Mouse (Mus musculus): ENCODE data around the gene Mocs3.
A peak's percentile ranks its signal among the peaks of the same experiment; 100 is the strongest.

Gene Mocs3

GRCm38 (mm10) chr2:168230026-168230728 lies at the start of gene Mocs3, which contains the start of the genes Gm20716 and Dpm1:
Gene Mocs3 (plus strand): TSS chr2:168230622.
Gene Gm20716 (minus strand): TSS chr2:168230364.
Gene Dpm1 (minus strand): TSS chr2:168230591.
- DNase-seq: peak; percentile 88 to 93

GRCm38 (mm10) chr2:168191856-168192255 lies 38.6 kb upstream of the Mocs3 start:
- DNase-seq: no peak

DNA sequence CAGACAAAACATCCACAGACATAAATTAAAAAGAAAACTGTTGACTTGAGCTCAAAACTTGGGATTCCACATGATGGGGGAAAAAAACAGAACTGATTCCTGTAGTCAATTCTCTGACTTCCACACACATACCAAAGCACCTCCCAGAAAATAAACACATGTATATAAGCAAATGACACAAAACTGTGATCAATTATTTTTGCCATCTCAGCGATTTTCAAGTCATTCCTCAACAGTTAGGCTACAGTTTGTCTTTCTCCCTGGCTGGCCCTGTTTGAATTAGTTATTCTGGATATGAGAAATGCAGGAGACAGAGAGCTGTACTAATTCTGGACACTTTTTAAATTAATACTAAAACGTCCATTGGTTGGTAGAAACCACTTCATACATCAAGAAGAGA lies 36.7 kb upstream of the Mocs3 start:
- DNase-seq: no peak

GRCm38 (mm10) chr2:168195721-168196120 lies 34.7 kb upstream of the Mocs3 start:
- DNase-seq: no peak

DNA sequence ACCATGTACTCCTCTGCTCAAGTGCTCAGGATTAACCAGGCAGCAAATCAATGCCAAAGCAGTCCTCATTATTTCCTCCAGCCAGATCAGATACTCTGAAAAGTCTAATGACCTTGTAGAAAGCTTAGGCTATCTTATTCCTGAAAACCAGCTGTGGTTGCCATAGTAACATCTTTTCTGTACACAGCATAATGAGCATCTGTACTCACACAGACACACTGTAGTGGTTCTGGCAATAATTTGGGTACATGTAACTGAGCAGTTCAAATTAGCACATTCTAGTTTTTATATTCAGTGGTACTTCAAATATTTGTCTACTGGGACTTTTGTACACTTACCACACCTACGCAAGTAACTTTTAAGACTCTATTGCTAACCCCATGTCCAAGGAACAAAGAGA lies 32.0 kb upstream of the Mocs3 start:
- DNase-seq: no peak

DNA sequence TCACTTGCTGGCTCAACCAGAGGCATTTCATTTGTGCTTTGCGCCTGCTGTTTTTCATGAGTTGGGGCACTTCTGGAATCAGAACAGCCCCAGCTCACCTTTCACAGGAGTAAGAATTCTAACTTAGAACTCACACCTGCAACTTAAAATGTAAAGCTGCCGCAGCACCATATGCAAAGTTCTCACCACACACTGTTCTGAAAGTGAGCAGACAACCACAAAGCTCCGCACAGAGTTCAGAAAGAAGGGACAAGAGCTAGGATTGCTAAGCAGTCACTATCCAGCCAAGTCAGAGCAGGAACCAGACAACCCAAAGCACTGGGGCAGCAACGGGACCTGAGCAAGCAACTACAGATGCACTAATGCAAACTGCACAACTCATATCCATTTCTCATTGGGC lies 30.9 kb upstream of the Mocs3 start:
- no peak for DNase-seq

- no peak for DNase-seq
Measured at GRCm38 (mm10) chr2:168200014-168200691, 30.3 kb upstream of the Mocs3 start.

DNA sequence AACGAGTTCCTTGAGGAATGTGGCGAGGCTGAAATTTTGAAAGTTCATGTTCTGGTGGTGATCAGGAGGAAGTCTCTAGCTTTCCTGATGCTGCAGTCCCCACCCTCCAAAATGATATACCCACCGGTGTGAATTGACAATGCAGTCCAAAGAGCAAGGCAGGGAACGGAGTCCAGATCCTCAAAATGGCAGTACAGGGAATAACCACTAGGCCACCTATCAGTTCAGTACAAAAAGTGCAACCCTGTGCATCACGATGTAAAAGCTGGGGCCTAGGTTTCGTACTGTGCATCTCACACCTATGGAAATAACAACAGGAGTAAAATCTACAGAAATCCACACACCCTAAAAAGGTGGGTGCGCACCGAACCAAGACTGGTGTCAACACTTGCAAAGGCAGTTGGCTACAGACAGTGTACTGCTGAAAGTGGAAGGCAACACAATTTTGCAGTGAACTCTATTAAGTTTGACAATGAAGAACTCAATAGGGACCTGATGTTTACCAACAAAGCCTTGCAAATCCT lies 25.9 kb upstream of the Mocs3 start:
- no peak for DNase-seq

DNA sequence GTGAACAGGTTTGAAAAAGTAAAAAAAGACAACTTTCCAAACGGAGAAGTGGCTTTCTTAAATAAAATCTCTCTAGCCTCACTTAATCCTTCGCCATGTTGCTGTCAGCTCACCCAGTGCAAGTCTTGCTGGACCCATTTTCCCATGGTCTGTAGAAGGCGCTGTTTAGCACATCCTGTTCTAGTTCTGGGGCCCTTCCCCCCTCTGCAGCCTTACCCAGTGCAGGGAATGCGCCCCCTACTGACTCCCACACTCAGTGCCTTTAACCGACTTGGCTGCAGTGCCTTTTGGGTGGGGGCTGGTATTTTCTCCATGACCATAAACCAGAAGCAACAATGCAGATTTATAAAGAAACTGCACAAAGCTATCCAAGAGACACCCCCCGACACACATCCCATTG lies 25.2 kb upstream of the Mocs3 start:
- DNase-seq: peak; percentile 80 to 91

DNA sequence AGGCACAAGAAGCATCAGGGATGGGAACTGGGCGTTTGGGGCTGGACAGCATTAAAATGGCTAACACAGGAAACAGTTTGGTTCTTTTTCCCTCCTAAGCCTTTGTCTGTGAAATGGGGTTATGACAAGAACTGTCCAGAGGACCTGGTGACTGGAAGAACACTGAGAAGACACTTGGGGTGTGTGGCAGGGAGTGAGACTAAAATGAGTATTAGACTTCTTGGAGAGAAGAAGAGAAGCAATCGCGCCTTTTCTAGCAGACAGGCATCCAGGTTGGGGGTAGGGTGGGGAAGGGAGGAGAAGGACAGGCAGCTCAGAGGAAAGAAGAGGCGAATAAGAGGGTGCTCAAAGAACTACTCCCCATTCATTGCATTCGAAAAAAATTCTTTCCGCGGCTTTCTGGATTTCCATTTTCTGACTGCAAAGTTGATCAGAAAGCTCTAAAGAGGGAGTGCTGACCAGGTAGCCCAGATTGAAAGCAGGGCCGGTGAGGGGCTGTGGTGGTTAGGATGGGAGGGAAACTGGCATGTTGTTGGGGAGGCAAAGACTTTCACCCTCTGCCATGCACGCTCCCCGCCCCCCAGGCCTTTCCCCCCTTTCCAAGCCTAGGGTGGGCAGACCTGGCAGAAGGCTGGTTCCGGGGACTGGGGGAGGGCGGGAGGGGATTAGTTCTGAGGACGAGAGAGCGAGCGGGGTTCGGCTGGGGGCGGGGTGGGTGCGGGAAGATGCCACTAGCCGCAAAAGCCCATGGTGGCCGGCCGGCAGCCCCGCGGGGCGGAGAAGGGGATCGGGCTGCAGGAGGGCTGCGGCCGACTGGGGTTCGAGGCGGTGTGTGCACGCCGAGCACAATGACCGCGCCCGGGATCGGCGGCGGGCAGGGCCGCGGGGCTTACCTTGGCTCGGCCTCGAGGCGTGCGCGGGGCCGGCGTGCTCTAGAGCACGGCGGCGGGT lies 24.5 kb upstream of the Mocs3 start:
- peak; percentile 24 to 61 for DNase-seq

GRCm38 (mm10) chr2:168206725-168207644 lies 23.4 kb upstream of the Mocs3 start, which contains the start of gene Adnp:
Gene Adnp (minus strand): TSS chr2:168207112.
- DNase-seq: peak; percentile 94

GRCm38 (mm10) chr2:168207883-168208282 lies 22.5 kb upstream of the Mocs3 start:
- no peak for DNase-seq

DNA sequence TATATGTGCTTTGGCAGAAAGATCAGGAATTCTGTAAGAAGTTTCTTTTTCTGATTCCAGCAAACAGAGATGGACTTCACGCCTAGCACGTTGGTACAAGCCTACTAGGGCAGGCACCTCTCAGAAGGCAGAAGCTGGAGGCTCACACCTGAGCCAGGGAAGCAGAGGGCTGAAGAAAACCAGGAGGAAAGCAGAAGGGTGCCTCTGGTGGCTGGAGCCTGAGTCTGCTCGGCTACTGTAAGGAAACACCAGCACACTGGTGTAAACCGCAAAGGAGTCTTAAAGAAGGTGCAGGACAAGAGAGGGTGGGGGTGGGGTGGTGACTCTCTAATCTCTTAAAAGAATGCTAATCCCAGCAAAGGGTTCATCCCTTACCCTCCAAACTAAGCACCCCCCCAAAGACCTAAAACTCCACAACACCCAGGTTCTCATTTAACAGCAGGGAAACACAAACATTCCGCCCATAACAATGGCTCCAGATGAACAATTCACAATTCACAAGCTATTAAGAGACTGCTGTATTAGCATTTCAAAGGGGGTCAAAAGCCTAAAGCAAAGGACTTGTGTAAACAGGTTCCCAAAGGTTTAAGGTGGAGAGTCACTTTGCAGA lies 16.5 kb upstream of the Mocs3 start:
- DNase-seq: no peak

DNA sequence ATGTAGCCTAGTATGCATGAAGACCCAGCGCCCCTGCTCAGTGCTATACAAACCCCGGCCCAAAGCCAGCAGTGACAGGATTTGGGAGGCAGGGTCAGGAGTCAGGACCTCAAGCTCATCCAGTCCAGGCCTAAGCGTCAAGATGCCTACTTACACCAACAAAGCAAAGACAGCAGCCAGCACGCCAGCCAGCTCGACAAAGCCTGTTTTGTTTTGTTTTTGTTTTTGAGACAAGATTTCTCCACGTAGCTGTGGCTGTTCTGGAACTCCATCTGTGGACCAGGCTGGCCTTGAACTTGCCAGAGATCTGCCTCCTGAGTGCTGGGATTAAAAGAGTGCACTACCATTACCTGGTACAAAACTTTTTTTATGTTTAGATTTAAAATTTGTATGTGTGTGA lies 7.1 kb upstream of the Mocs3 start:
- no peak for DNase-seq

DNA sequence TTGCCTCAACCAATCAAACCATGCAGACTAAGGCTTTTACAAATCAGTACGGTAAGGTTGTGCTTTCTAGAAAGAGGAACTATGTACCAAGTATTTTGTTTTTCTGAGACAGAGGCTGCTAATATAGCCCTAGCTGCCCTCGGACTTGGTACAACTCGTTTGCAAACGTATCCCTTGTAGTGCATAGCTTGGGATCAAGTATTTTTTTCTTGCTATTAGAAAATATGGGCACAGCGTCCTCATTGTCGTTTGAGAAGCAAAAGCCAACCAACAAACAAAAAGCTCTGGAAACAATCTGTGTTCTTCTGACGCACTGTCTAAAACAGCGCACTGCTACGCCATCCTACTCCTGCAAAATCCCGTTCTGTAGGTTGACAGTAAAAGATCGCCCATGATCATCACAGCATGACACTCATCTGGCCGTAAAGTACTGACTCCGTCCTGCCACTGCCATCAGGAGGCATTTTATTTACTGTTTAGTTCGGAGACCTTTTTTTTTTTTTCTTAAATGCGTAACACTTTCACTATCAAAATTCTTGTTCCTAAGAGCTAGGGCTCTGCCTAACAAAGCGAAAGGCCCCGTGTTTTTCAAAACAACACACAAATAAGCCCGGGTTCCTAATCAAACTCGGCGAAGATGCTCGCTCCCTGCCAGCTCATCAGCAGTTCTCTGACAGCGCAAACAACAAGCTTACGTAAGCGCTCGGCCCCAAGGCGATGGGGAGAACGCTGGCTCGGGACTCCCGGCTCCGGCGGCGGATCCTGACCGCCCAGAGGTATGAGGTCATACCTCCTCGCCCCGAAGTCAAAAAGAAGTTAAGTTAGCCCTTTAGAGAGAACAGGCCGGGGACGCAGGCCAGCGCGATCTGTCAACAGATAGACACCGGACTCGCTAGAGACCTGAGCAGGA lies 1.1 kb upstream of the Mocs3 start:
- peak in 1 of 2 experiments; percentile 64 for DNase-seq

DNA sequence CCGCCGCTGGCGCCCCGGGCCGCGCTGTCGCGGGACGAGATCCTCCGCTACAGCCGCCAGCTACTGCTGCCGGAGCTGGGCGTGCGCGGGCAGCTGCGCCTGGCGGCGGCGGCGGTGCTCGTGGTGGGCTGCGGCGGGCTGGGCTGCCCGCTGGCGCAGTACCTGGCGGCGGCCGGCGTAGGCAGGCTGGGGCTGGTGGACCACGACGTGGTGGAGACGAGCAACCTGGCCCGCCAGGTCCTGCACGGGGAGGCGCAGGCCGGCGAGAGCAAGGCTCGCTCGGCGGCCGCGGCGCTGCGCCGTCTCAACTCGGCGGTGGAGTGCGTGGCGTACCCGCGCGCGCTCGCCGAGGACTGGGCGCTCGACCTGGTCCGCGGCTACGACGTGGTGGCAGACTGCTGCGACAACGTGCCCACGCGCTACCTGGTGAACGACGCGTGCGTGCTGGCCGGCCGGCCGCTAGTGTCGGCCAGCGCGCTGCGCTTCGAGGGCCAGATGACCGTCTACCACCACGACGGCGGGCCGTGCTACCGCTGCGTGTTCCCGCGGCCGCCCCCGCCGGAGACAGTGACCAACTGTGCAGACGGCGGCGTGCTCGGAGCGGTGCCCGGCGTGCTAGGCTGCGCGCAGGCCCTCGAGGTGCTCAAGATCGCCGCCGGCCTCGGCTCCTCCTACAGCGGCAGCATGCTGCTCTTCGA lies 500 bp downstream of the Mocs3 start:
- DNase-seq: peak in 1 of 2 experiments; percentile 63

- DNase-seq: no peak
Measured at GRCm38 (mm10) chr2:168231471-168231829, 1.0 kb downstream of the Mocs3 start.

- DNase-seq: no peak
Measured at GRCm38 (mm10) chr2:168233286-168233685, 2.9 kb downstream of the Mocs3 start.

GRCm38 (mm10) chr2:168238335-168238734 lies 7.9 kb downstream of the Mocs3 start:
- DNase-seq: no peak

DNA sequence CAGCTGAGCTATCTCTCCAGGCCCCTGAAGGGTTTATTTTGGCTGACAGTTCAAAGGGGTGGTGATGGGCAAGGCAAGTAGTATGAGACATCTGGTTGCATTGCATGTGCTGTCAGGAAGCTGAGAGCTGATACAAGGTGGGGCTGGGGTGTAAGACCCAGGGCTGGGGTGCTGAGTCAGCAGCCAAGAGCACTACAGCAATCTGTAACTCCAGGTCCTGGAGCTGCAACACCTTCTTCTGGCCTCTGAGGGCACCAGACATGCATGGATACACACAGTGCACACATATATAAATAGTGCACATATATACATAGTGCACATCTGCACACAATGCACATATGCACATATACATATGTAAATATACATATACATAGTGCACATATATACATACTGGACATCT lies 12.4 kb downstream of the Mocs3 start:
- DNase-seq: no peak

Measured in cerebellum, postnatal 25 days (tissue).